Mouse (Mus musculus): ENCODE measurements at regions not wholly inside any gene's neighbourhood (a gene's known extent, or its start where the extent isn't known, plus 50 kb on each side); places are given as distances from the start of the nearest gene placed in this dataset.

- Histone ChIP-seq H3K9ac (no peak overlapping the region), H3K4me2 (replicated peaks) (no peak overlapping the region), H3K4me3 (no peak overlapping the region), H3K36me3 (no peaks in the 10 kb centered on the region), H3K27ac (no peak overlapping the region), H3K9me3 (no peaks in the 10 kb centered on the region), H3K27me3 (replicated peaks) (no peaks in the 10 kb centered on the region), H3K4me1 (no peaks in the 10 kb centered on the region)
- ATAC-seq (ENCODE audit: low FRiP score, low read depth), result no peak
- 78% methylated on average over 5 of the region's 5 CpGs for WGBS
Measured at GRCm38 (mm10) chr2:171858894-171859293, 184.4 kb downstream of the Cbln4 start.

- Histone ChIP-seq H3K27me3 (replicated peaks) (no peaks in the 10 kb centered on the region), H3K27ac (no peak overlapping the region), H3K36me3 (no peaks in the 10 kb centered on the region), H3K4me3 (no peak overlapping the region), H3K4me1 (no peaks in the 10 kb centered on the region), H3K9ac (no peak overlapping the region), H3K9me3 (no peaks in the 10 kb centered on the region), H3K4me2 (replicated peaks) (no peak overlapping the region)
- ATAC-seq (ENCODE audit: low FRiP score, low read depth), result peak; percentile 56; the same call in 1 of the 2 replicates
- 67% methylated on average over 8 of the region's 8 CpGs for WGBS
Measured at GRCm38 (mm10) chr2:171856491-171856890, 186.8 kb downstream of the Cbln4 start.

- no peak overlapping the region for H3K9ac ChIP-seq
- ATAC-seq (ENCODE audit: low FRiP score, low read depth), result peak; percentile 63; the same call in 1 of the 2 replicates
- H3K4me3 ChIP-seq, result no peak overlapping the region
- H3K27ac ChIP-seq, result no peak overlapping the region
- peaks cover 4% of the 10 kb centered on the region; the same call in 1 of the 2 replicates for H3K4me1 ChIP-seq
- H3K27me3 ChIP-seq (replicated peaks), result no peaks in the 10 kb centered on the region
- no peaks in the 10 kb centered on the region for H3K36me3 ChIP-seq
- WGBS, result 39% methylated on average over 4 of the region's 4 CpGs
- 0 out of 2 replicates have a peak overlapping the region, but pooled peaks have one; percentile 2 for H3K4me2 ChIP-seq (replicated peaks)
- no peaks in the 10 kb centered on the region for H3K9me3 ChIP-seq
Measured at GRCm38 (mm10) chr2:171846826-171847492, 196.3 kb downstream of the Cbln4 start.

GRCm38 (mm10) chr2:171840058-171840713 lies 203.1 kb downstream of the Cbln4 start:
- WGBS, result 78% methylated on average over 14 of the region's 14 CpGs
- no peak overlapping the region for H3K27ac ChIP-seq

GRCm38 (mm10) chr2:171822156-171822555 lies 221.1 kb downstream of the Cbln4 start:
- 87% methylated on average over 6 of the region's 6 CpGs for WGBS
- ATAC-seq (ENCODE audit: low FRiP score, low read depth), result no peak
- Histone ChIP-seq H3K9me3 (no peaks in the 10 kb centered on the region), H3K9ac (no peak overlapping the region), H3K36me3 (no peaks in the 10 kb centered on the region), H3K27ac (no peak overlapping the region), H3K4me2 (replicated peaks) (no peak overlapping the region), H3K4me3 (no peak overlapping the region), H3K27me3 (replicated peaks) (no peaks in the 10 kb centered on the region), H3K4me1 (peaks cover under 1% of the 10 kb centered on the region; the same call in 1 of the 2 replicates)

More at GRCm38 (mm10) chr2:171840058-171840713, 203.1 kb downstream of the Cbln4 start:
- no peaks in the 10 kb centered on the region for H3K9me3 ChIP-seq
- no peak overlapping the region for H3K4me3 ChIP-seq
- H3K4me1 ChIP-seq, result no peaks in the 10 kb centered on the region
- no peak for ATAC-seq (ENCODE audit: low FRiP score, low read depth)
- H3K9ac ChIP-seq, result no peak overlapping the region
- H3K27me3 ChIP-seq (replicated peaks), result no peaks in the 10 kb centered on the region
- H3K36me3 ChIP-seq, result no peaks in the 10 kb centered on the region
- no peak overlapping the region for H3K4me2 ChIP-seq (replicated peaks)

GRCm38 (mm10) chr2:171818504-171818903 lies 224.8 kb downstream of the Cbln4 start:
- no peak overlapping the region for H3K9ac ChIP-seq
- H3K4me1 ChIP-seq, result peaks cover 8% of the 10 kb centered on the region
- H3K4me2 ChIP-seq (replicated peaks), result no peak overlapping the region
- no peak for ATAC-seq (ENCODE audit: low FRiP score, low read depth)
- no peak overlapping the region for H3K27ac ChIP-seq
- H3K9me3 ChIP-seq, result no peaks in the 10 kb centered on the region
- 83% methylated on average over 8 of the region's 8 CpGs for WGBS
- H3K36me3 ChIP-seq, result no peaks in the 10 kb centered on the region
- H3K4me3 ChIP-seq, result no peak overlapping the region
- no peaks in the 10 kb centered on the region for H3K27me3 ChIP-seq (replicated peaks)

GRCm38 (mm10) chr2:171816685-171817419 lies 226.4 kb downstream of the Cbln4 start:
- no peak for ATAC-seq (ENCODE audit: low FRiP score, low read depth)
- WGBS, result 75% methylated on average over 9 of the region's 10 CpGs
- Histone ChIP-seq H3K27me3 (replicated peaks) (no peaks in the 10 kb centered on the region), H3K4me3 (no peak overlapping the region), H3K27ac (no peak overlapping the region), H3K9ac (no peak overlapping the region), H3K4me2 (replicated peaks) (no peak overlapping the region), H3K9me3 (no peaks in the 10 kb centered on the region), H3K36me3 (no peaks in the 10 kb centered on the region), H3K4me1 (peaks cover 8% of the 10 kb centered on the region)

- H3K4me1 ChIP-seq, result peaks cover 8% of the 10 kb centered on the region
- no peak overlapping the region for H3K4me2 ChIP-seq (replicated peaks)
- 84% methylated on average over 3 of the region's 3 CpGs for WGBS
- no peaks in the 10 kb centered on the region for H3K9me3 ChIP-seq
- no peak overlapping the region for H3K4me3 ChIP-seq
- no peaks in the 10 kb centered on the region for H3K36me3 ChIP-seq
- no peak for ATAC-seq (ENCODE audit: low FRiP score, low read depth)
- no peak overlapping the region for H3K9ac ChIP-seq
- H3K27ac ChIP-seq, result no peak overlapping the region
- no peaks in the 10 kb centered on the region for H3K27me3 ChIP-seq (replicated peaks)
Measured at GRCm38 (mm10) chr2:171812701-171813100, 230.6 kb downstream of the Cbln4 start.

- H3K9me3 ChIP-seq, result no peaks in the 10 kb centered on the region
- no peak overlapping the region for H3K27ac ChIP-seq
- ATAC-seq (ENCODE audit: low FRiP score, low read depth), result no peak
- no peaks in the 10 kb centered on the region for H3K27me3 ChIP-seq (replicated peaks)
- no peak overlapping the region for H3K9ac ChIP-seq
- H3K4me3 ChIP-seq, result no peak overlapping the region
- no peak overlapping the region for H3K4me2 ChIP-seq (replicated peaks)
- H3K36me3 ChIP-seq, result no peaks in the 10 kb centered on the region
- WGBS, result 61% methylated on average over 5 of the region's 5 CpGs
- no peaks in the 10 kb centered on the region for H3K4me1 ChIP-seq
Measured at GRCm38 (mm10) chr2:171805376-171805775, 237.9 kb downstream of the Cbln4 start.

- 88% methylated on average over 10 of the region's 10 CpGs for WGBS
- H3K27me3 ChIP-seq (replicated peaks), result no peaks in the 10 kb centered on the region
- H3K4me1 ChIP-seq, result peaks cover 8% of the 10 kb centered on the region; the same call in 1 of the 2 replicates
- H3K9me3 ChIP-seq, result no peaks in the 10 kb centered on the region
- no peak for ATAC-seq (ENCODE audit: low FRiP score, low read depth)
- no peak overlapping the region for H3K9ac ChIP-seq
- no peak overlapping the region for H3K4me3 ChIP-seq
- H3K36me3 ChIP-seq, result no peaks in the 10 kb centered on the region
- H3K27ac ChIP-seq, result no peak overlapping the region
- H3K4me2 ChIP-seq (replicated peaks), result no peak overlapping the region
Measured at GRCm38 (mm10) chr2:171800511-171801268, 242.6 kb downstream of the Cbln4 start.

GRCm38 (mm10) chr2:171799351-171799750 lies 243.9 kb downstream of the Cbln4 start:
- no peak overlapping the region for H3K4me2 ChIP-seq (replicated peaks)
- ATAC-seq (ENCODE audit: low FRiP score, low read depth), result no peak

GRCm38 (mm10) chr2:171790686-171791085 lies 252.6 kb downstream of the Cbln4 start:
- Histone ChIP-seq H3K27ac (no peak overlapping the region), H3K4me3 (no peak overlapping the region), H3K9ac (no peak overlapping the region), H3K4me2 (replicated peaks) (no peak overlapping the region), H3K4me1 (no peaks in the 10 kb centered on the region), H3K27me3 (replicated peaks) (no peaks in the 10 kb centered on the region), H3K36me3 (no peaks in the 10 kb centered on the region), H3K9me3 (no peaks in the 10 kb centered on the region)
- no peak for ATAC-seq (ENCODE audit: low FRiP score, low read depth)
- WGBS, result 71% methylated on average over 9 of the region's 9 CpGs

More at GRCm38 (mm10) chr2:171799351-171799750, 243.9 kb downstream of the Cbln4 start:
- Histone ChIP-seq H3K9ac (no peak overlapping the region), H3K36me3 (no peaks in the 10 kb centered on the region), H3K27ac (no peak overlapping the region), H3K4me1 (peaks cover 8% of the 10 kb centered on the region; the same call in 1 of the 2 replicates), H3K9me3 (no peaks in the 10 kb centered on the region), H3K27me3 (replicated peaks) (no peaks in the 10 kb centered on the region), H3K4me3 (no peak overlapping the region)
- WGBS, result 48% methylated on average over 9 of the region's 9 CpGs
